Mouse (Mus musculus) embryonic facial prominence, embryonic 15.5 days (tissue): Measurements from ENCODE around the gene Nptn. TPM values are rescaled to one million over a fixed set of nuclear protein-coding genes. Genes with fewer than 3 reads are reported as not detected.
A peak's percentile ranks its signal among the peaks of the same experiment; 100 is the strongest.
"Not testable (repeated sequence)": the region's sequence is repeated elsewhere in the genome, so short reads cannot be mapped to it uniquely, and the experiment has no call there.

Source experiments
- ATAC-seq: fragments of 200-750 bp; cut with Nextera tagmentation; 2 replicates; pipeline ENCODE4 v1.8.0; 2017; ENCODE audit warnings: low read depth, moderate TSS enrichment; ENCODE audit not compliant: insufficient number of reproducible peaks, low FRiP score, low TSS enrichment
- H3K27ac ChIP-seq: fragments of 300-500 bp; sonication (generic); replicated peaks from 2 replicates; pipeline ENCODE4 v1.5.1; 2015; ENCODE audit warnings: mild to moderate bottlenecking, inconsistent platforms
- H3K27me3 ChIP-seq: fragments of 300-500 bp; sonication (generic); 2 replicates; pipeline ENCODE4 v1.6.1; 2015; ENCODE audit warnings: inconsistent platforms
- H3K36me3 ChIP-seq: fragments of 300-500 bp; sonication (generic); 2 replicates; pipeline ENCODE4 v1.6.1; 2015; ENCODE audit warnings: mild to moderate bottlenecking, inconsistent platforms
- H3K4me1 ChIP-seq: fragments of 300-500 bp; sonication (generic); 2 replicates; pipeline ENCODE4 v1.6.1; 2015; ENCODE audit warnings: inconsistent platforms
- H3K4me2 ChIP-seq: fragments of 300-500 bp; sonication (generic); replicated peaks from 2 replicates; pipeline ENCODE4 v1.6.1; 2015; ENCODE audit warnings: mild to moderate bottlenecking, inconsistent platforms
- H3K4me3 ChIP-seq: fragments of 300-500 bp; sonication (generic); replicated peaks from 2 replicates; pipeline ENCODE4 v1.5.1; 2015; ENCODE audit warnings: mild to moderate bottlenecking, inconsistent platforms
- H3K9ac ChIP-seq: fragments of 300-500 bp; sonication (generic); 2 replicates; pipeline ENCODE4 v1.6.1; 2015; ENCODE audit warnings: inconsistent platforms
- H3K9me3 ChIP-seq: fragments of 300-500 bp; sonication (generic); replicated peaks from 2 replicates; pipeline ENCODE4 v1.6.1; 2016; ENCODE audit warnings: inconsistent platforms
- WGBS: fragments of 180-500 bp; shearing (Covaris S2); methylation state at CpG from one replicate; pipeline ENCODE4 v1.1.7; 2015; 5-methylcytosine and 5-hydroxymethylcytosine counted together
- polyA plus RNA-seq: library from polyadenylated mRNA; unstranded; fragments of >200 nt; fragmentation: Nextera tagmentation; extraction: Ambion mirVana; gene quantifications from 2 replicates; pipeline ENCODE4 v1.2.1, GENCODE M21; 2015

Nptn gene
- polyA plus RNA-seq, 1 experiment from 2014 or later: 123 TPM

DNA sequence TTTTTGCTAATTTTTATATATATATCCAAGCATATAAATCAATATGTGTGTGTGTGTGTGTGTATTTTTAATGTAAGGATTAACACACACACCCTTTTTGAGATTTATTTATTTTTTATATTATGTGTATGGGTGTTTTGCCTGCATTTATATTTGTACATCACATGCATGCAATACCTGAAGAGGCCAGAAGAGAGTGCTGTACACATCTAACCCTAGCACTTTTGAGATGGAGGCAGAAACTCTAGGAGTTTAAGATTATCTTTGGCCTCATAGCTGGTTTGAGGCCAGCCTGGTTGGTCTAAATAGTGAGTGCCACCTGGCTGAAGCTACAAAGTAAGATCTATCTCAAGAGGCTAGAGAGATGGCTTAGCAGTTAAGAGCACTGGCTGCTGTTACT lies 14.4 kb upstream of the Nptn start:
- Histone ChIP-seq H3K9me3 (no peaks in the 10 kb centered on the region), H3K36me3 (no peaks in the 10 kb centered on the region), H3K4me3 (no peak overlapping the region), H3K4me2 (no peak overlapping the region), H3K9ac (no peak overlapping the region), H3K4me1 (no peaks in the 10 kb centered on the region), H3K27me3 (no peaks in the 10 kb centered on the region), H3K27ac (no peak overlapping the region)
- ATAC-seq: no peak

DNA sequence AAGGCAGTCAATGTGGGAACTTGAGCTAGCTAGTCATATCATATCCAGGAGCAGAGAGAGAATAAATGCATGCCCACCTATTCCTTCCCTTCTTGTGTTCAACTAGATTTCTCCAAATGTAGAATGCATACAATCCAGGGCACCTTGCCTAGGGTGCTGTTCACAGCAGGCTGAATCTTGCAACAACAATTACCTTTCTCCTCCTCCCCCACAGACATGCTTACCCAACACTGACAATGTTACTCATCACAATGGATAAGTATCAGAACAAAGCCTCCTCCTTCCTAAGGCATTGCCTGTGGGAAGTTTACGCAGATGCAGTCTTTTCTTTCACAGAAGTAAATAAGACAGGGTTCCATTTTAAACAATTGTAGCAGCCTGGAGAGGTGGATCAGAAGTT lies 11.0 kb upstream of the Nptn start:
- no peaks in the 10 kb centered on the region for H3K36me3 ChIP-seq
- H3K4me3 ChIP-seq: no peak overlapping the region
- 93% methylated on average over 1 of the region's 1 CpGs for WGBS
- no peaks in the 10 kb centered on the region for H3K27me3 ChIP-seq
- no peaks in the 10 kb centered on the region for H3K9me3 ChIP-seq
- no peak overlapping the region for H3K9ac ChIP-seq
- no peak overlapping the region for H3K4me2 ChIP-seq
- H3K4me1 ChIP-seq: no peaks in the 10 kb centered on the region
- no peak overlapping the region for H3K27ac ChIP-seq
- ATAC-seq: no peak

DNA sequence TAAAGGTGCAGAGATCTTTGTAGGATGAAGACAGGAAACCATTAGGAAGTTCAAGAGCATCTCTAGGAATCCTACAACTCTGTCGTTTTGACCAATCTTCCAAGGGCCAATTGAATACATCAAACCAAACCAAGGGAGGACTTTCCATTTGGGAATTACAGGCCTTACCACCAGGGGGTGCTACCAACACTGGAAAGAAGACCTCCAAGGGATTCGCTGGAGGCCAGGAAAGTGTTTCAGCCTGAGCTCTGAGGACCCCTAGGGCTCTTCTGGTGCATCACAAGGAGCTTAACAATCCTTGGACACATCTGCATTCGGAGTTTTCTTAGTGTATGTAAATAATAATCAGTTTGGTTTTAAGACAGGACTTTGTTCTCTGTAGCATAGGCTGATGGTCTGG lies 3.4 kb upstream of the Nptn start:
- peaks cover 11% of the 10 kb centered on the region for H3K4me1 ChIP-seq
- no peak overlapping the region for H3K27ac ChIP-seq
- H3K27me3 ChIP-seq: no peaks in the 10 kb centered on the region
- no peaks in the 10 kb centered on the region for H3K36me3 ChIP-seq
- WGBS: 22% methylated on average over 3 of the region's 3 CpGs
- H3K4me3 ChIP-seq: no peak overlapping the region
- no peak overlapping the region for H3K4me2 ChIP-seq
- ATAC-seq: no peak
- no peaks in the 10 kb centered on the region for H3K9me3 ChIP-seq
- no peak overlapping the region for H3K9ac ChIP-seq

DNA sequence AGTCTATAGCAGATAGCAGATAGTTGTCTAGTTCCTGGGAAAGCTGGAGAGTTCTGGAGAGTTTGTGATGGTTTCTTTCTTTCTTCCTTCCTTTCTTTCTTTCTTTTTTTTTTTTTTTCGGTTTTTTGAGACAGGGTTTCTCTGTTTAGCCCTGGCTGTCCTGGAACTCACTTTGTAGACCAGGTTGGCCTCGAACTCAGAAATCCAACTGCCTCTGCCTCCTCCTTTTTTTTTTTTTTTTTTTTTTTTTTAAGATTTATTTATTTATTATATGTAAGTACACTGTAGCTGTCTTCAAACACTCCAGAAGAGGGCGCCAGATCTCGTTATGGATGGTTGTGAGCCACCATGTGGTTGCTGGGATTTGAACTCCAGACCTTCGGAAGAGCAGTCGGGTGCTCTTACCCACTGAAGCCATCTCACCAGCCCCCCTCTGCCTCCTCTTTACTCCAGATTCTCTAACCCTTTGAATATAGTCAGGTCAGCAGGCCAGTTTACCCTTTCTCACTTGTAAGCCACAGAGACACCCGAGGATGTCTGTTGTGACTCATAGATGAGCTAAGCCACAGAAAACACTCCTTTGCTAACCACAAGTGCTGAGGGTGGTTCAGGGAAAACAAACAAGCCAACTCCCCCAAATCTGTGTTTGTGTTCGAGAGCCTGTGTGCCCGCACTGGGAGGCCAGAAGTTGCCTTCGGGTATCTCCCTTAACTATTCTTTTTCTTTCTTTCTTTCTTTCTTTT lies 1.4 kb upstream of the Nptn start:
- Histone ChIP-seq H3K27ac (peak overlapping the region; percentile 86), H3K4me1 (peaks cover 14% of the 10 kb centered on the region)
- H3K4me3 ChIP-seq, H3K36me3 ChIP-seq, H3K9ac ChIP-seq, H3K4me2 ChIP-seq, H3K27me3 ChIP-seq, ATAC-seq, H3K9me3 ChIP-seq: not testable (repeated sequence)
- WGBS: 71% methylated on average over 10 of the region's 10 CpGs

DNA sequence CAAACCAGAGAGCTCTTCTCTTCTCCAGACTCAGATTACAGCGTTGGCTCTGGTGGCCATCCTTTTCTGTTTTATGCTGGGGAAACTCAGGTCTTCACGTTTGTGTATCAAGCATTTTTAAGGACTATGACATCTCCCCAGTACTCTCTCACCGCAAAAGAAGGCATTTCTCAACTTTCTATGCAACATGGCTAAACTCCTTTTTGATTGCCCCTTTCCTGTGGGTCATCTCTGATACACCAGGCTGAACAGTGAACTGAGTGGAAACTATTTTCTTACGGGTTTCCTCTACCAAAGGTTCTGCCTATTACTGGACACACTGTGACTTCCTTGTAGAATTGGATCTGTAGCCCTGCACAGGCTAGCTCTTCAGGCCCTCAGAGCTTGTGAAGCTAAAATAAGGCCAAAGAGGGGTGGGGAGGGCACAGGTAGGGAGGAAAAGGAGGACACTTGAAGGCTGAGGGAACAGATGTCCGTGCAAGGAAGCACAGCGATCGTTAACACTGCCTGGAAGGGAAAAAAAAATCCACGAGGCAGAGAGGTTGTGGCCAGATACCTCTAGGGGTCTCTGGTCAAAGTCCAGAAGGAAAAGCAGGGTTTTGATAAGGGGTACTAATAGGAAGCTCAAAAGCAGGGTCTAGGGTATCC lies 633 bp upstream of the Nptn start:
- 24% methylated on average over 8 of the region's 8 CpGs for WGBS
- no peak for ATAC-seq
- Histone ChIP-seq H3K9me3 (no peaks in the 10 kb centered on the region), H3K27ac (peak overlapping the region; percentile 86), H3K36me3 (no peaks in the 10 kb centered on the region), H3K27me3 (no peaks in the 10 kb centered on the region), H3K4me1 (peaks cover 14% of the 10 kb centered on the region), H3K4me3 (peak overlapping the region; percentile 91), H3K4me2 (peak overlapping the region; percentile 58), H3K9ac (peak overlapping the region; percentile 33)

DNA sequence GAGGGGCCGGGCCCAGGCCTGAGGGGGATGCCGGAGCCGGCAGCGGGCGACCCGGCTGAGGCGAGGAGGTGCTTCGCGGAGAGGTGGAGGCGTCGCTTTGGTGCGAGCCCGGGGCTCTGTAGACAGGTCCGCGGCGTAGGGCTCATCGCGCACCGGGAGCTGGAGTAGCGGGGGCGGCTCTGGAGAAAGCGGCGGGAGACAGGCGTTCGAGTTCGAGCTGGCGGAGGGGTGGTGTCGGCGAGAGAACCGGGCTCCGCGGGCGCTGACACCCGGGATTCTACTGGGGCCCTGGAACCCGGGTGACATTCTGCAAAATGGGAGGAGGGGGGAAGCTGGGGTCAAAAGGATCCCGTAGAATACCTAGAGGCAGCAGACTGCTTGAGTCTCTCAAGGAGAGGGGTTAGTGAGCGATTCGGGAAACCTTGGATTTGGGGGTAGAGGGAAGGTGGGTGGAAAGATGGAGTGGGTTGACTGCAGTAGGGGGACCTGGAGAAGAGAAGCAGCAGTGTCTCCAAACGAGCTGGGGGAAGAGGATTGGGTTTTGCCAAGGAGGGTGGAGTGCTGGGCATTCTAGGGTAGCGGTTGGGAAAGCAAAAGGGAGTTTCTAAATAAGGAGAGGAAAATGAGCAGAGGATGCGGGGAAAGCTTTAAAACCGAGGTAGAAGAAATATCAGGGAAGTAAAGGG lies 684 bp downstream of the Nptn start:
- Histone ChIP-seq H3K27me3 (no peaks in the 10 kb centered on the region), H3K4me2 (peak overlapping the region; percentile 65), H3K4me1 (peaks cover 14% of the 10 kb centered on the region), H3K27ac (peak overlapping the region; percentile 98), H3K4me3 (peak overlapping the region; percentile 91), H3K36me3 (0 out of 2 replicates have a peak, but pooled peaks cover 1% of the 10 kb centered on the region), H3K9me3 (no peaks in the 10 kb centered on the region), H3K9ac (peak overlapping the region; percentile 97)
- peak; percentile 52 for ATAC-seq
- under 1% methylated on average over 42 of the region's 42 CpGs for WGBS

DNA sequence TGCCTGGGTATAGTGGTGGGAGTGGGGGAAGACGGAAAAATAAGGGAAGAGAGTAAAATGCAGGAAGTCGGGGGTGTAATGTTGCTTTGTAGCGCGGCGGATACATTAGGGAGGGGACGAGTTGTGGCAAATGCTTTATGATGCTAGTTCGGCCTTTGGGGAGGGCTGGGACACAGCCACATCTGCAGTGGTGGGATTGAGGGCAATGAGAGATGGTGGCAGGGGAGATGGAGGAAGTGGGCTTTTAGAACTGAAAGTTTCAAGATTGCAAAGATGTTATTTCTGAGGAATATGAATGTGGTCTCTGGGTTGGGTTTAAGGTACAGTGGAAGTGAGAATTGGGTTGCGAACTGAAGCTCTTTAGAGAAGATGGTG lies 1.2 kb downstream of the Nptn start:
- H3K36me3 ChIP-seq: 0 out of 2 replicates have a peak, but pooled peaks cover 4% of the 10 kb centered on the region
- H3K9ac ChIP-seq: peak overlapping the region; percentile 97
- WGBS: 1% methylated on average over 8 of the region's 8 CpGs
- peak overlapping the region; percentile 91 for H3K4me3 ChIP-seq
- H3K27ac ChIP-seq: peak overlapping the region; percentile 98
- H3K4me2 ChIP-seq: peak overlapping the region; percentile 65
- ATAC-seq: no peak
- H3K27me3 ChIP-seq: no peaks in the 10 kb centered on the region
- H3K9me3 ChIP-seq: no peaks in the 10 kb centered on the region
- peaks cover 14% of the 10 kb centered on the region for H3K4me1 ChIP-seq

DNA sequence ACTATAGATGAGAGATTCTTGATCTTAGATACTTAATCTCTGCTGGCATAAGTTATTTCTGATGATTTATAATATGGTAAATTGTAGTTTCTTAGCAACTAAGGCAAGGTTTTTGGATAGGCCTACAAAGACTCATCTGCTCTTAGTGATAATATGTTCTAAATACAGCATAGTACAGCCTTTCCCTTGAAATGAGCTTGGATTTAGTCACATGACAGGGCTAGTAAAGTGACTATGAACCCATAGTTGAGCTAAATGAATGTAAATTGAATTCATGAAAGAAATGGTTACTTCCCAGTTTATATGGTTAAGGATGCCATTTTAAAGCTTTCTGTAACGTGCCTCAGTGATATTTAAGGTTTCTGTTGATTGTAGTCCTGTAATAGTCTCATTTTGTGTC lies 2.3 kb downstream of the Nptn start:
- H3K4me1 ChIP-seq: peaks cover 14% of the 10 kb centered on the region
- H3K4me3 ChIP-seq: no peak overlapping the region
- WGBS: 70% methylated on average over 1 of the region's 1 CpGs
- no peak overlapping the region for H3K4me2 ChIP-seq
- no peaks in the 10 kb centered on the region for H3K9me3 ChIP-seq
- H3K27ac ChIP-seq: no peak overlapping the region
- H3K27me3 ChIP-seq: no peaks in the 10 kb centered on the region
- no peak overlapping the region for H3K9ac ChIP-seq
- no peak for ATAC-seq
- 0 out of 2 replicates have a peak, but pooled peaks cover 4% of the 10 kb centered on the region for H3K36me3 ChIP-seq

DNA sequence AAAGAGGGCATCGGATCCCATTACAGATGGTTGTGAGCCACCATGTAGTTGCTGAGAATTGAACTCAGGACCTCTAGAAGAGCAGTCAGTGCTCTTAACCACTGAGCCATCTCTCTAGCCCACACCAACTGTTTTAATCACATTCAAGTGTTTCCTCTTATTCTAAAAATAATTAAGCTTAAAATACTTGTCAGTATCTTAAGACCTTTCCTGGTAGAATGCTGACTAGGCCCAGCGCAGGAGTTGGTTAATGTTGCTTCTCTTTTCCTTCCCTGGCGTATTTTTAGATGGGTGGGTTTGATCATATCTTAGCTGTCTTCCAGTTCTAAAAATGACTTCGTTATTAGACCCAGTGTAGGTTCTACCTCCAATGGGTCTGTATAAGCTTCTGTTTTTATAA lies 6.6 kb downstream of the Nptn start:
- Histone ChIP-seq H3K4me1 (peaks cover 8% of the 10 kb centered on the region; the same call in 1 of the 2 replicates), H3K27ac (no peak overlapping the region), H3K27me3 (no peaks in the 10 kb centered on the region), H3K9ac (no peak overlapping the region), H3K36me3 (0 out of 2 replicates have a peak, but pooled peaks cover 4% of the 10 kb centered on the region), H3K9me3 (no peaks in the 10 kb centered on the region), H3K4me2 (no peak overlapping the region), H3K4me3 (no peak overlapping the region)
- WGBS: 82% methylated on average over 4 of the region's 4 CpGs
- no peak for ATAC-seq

DNA sequence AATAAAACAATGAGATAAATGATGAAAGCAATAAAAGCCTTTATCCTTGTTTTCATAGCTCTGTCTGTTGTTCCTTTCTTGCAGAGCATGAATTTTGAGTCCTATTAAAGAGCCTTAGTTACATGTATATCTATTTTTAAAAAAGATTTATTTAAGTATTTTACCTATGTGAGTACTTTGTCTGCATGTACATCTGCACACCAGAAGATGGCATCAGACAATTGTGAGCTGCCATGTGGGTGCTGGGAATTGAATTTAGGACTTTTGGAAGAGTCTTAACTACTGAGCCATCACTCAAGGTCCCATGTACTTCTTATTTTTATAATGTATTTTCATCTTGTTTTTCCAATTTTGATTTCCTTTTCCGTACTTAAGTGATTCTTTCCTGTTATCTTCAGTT lies 13.3 kb downstream of the Nptn start:
- no peak overlapping the region for H3K9ac ChIP-seq
- peaks cover 10% of the 10 kb centered on the region; the same call in 1 of the 2 replicates for H3K4me1 ChIP-seq
- no peak overlapping the region for H3K4me2 ChIP-seq
- H3K27ac ChIP-seq: no peak overlapping the region
- no peaks in the 10 kb centered on the region for H3K36me3 ChIP-seq
- 86% methylated on average over 1 of the region's 1 CpGs for WGBS
- no peaks in the 10 kb centered on the region for H3K9me3 ChIP-seq
- no peaks in the 10 kb centered on the region for H3K27me3 ChIP-seq
- no peak for ATAC-seq
- H3K4me3 ChIP-seq: no peak overlapping the region

DNA sequence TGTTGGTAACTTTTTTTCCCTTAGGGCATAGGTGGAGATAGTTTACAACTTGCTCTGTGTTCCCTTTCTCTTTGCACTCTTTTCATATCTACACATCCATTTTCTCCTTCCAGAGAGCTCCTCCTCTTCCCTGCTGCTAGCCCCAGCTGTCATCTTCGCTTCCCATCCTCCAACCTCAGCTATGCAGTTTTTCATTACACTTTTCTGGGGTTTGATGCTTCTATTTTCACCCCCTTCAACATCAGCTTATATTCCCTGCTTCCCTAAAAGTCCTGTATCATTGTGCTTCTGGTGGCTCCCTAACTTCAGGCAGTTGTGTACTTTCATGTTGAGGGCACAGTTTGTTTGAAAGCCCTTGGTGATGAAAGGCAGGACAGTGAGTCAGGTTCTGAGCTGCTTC lies 31.8 kb downstream of the Nptn start:
- WGBS: 93% methylated on average over 1 of the region's 1 CpGs
- no peaks in the 10 kb centered on the region for H3K9me3 ChIP-seq
- H3K36me3 ChIP-seq: no peaks in the 10 kb centered on the region
- ATAC-seq: no peak
- no peak overlapping the region for H3K4me2 ChIP-seq
- H3K4me1 ChIP-seq: peaks cover 9% of the 10 kb centered on the region; the same call in 1 of the 2 replicates
- H3K9ac ChIP-seq: no peak overlapping the region
- no peaks in the 10 kb centered on the region for H3K27me3 ChIP-seq
- no peak overlapping the region for H3K4me3 ChIP-seq
- no peak overlapping the region for H3K27ac ChIP-seq
